Mouse (Mus musculus) cerebellum, adult 2 months (tissue): ENCODE data around the gene Fpr2.

Experiments
- CTCF ChIP-seq: fragments of 200-500 bp; IDR thresholded peaks from 2 replicates; pipeline ENCODE4 v1.5.1; 2011; ENCODE audit warnings: low read depth, mild to moderate bottlenecking, control low read depth, low read length, moderate library complexity, borderline replicate concordance; ENCODE audit not compliant: insufficient read depth
- POLR2A ChIP-seq: fragments of 200-500 bp; IDR thresholded peaks from 2 replicates; pipeline ENCODE4 v1.6.1; 2011; ENCODE audit warnings: low read length, control low read depth, borderline replicate concordance; ENCODE audit not compliant: insufficient read depth

- TF ChIP-seq CTCF, result no peak
- peak; percentile 12; the same call in 1 of the 2 replicates for TF ChIP-seq POLR2A
Observed at GRCm38 (mm10) chr17:17843534-17844261, 43.9 kb upstream of the Fpr2 start.
